ENCODE assay signal across 25 mouse cellular contexts in the genomic region with DNA sequence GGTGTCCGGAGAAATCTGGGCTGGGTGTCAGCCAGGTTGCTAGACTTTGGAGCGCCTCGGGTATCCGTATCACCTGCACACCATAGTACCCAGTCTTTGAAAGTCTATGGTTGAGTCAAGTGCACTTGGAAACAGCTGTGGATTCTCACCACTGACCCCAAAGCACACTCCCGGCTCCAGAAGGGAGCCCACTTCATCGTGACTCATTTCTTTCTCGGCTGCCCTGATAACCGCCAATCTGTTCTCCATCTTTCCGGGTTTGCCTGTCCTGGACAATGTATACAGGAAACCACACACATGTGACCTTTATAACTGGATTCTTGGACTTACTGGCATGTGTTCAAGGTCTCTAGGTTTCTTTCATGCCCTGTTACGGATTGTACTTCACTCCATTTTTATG. TPM values are rescaled to one million over a fixed set of nuclear protein-coding genes. Genes with fewer than 3 reads are reported as not detected.
DNase-seq lines count a peak whose midpoint lies in the region; ATAC-seq and TF ChIP-seq lines count a peak whose summit lies in the region.
"Had no signal": no experiment of that assay in that cellular context is flagged by ENCODE, and none has a peak within 500 bp of the region (broad histone marks: within the 10 kb centered on the region; RNA-seq: fewer than 3 reads in every experiment).

No protein-coding gene starts in this region.

- peak overlapping the region; percentile 44; the same call in 1 of the 2 replicates for H3K27ac ChIP-seq in intestine, embryonic 16.5 days (ENCODE audit: low read length)
- H3K27ac ChIP-seq in intestine, embryonic 15.5 days: no peak overlapping the region
- peak overlapping the region; percentile 93 for H3K27ac ChIP-seq in intestine, postnatal 0 days (ENCODE audit: low read depth, low read length)
- H3K27ac ChIP-seq in liver, embryonic 12.5 days: no peak overlapping the region
- H3K27ac ChIP-seq: embryonic facial prominence, embryonic 10.5 days; embryonic facial prominence, embryonic 12.5 days; forebrain, embryonic 10.5 days; forebrain, embryonic 12.5 days had no signal

- no peak for TF ChIP-seq CTCF in intestine, postnatal 0 days (IDR thresholded peaks at IDR 0.05; ENCODE audit: low read depth)

- ATAC-seq in intestine, embryonic 16.5 days: no peak
- no peak for ATAC-seq in intestine, embryonic 15.5 days
- peak; percentile 13 for ATAC-seq in intestine, postnatal 0 days
- ATAC-seq in liver, embryonic 12.5 days: no peak
- ATAC-seq: activated CD4-positive, CD25-positive, alpha-beta regulatory T cell, adult 4 months; CD4-positive, CD25-positive, alpha-beta regulatory T cell, adult 4 months; forebrain, embryonic 14.5 days; forebrain, embryonic 16.5 days; Patski had no signal

- no peak overlapping the region for H3K4me3 ChIP-seq in intestine, embryonic 16.5 days (ENCODE audit: low read length)
- H3K4me3 ChIP-seq in intestine, embryonic 15.5 days (replicated peaks): no peak overlapping the region
- no peak overlapping the region for H3K4me3 ChIP-seq in intestine, postnatal 0 days (ENCODE audit: low read depth, low read length)
- H3K4me3 ChIP-seq in liver, embryonic 12.5 days: no peak overlapping the region
- H3K4me3 ChIP-seq: embryonic facial prominence, embryonic 10.5 days; embryonic facial prominence, embryonic 12.5 days; forebrain, embryonic 10.5 days; forebrain, embryonic 12.5 days had no signal

- no peak overlapping the region for H3K4me2 ChIP-seq in intestine, embryonic 16.5 days (ENCODE audit: low read depth, low read length)
- no peak overlapping the region for H3K4me2 ChIP-seq in intestine, embryonic 15.5 days (replicated peaks)
- no peak overlapping the region for H3K4me2 ChIP-seq in intestine, postnatal 0 days (replicated peaks; ENCODE audit: low read depth)
- H3K4me2 ChIP-seq in liver, embryonic 12.5 days: no peak overlapping the region
- H3K4me2 ChIP-seq: embryonic facial prominence, embryonic 12.5 days; forebrain, embryonic 12.5 days had no signal

- H3K9me3 ChIP-seq in intestine, embryonic 16.5 days (ENCODE audit: control insufficient read depth, low read length): no peaks in the 10 kb centered on the region
- no peaks in the 10 kb centered on the region for H3K9me3 ChIP-seq in intestine, embryonic 15.5 days
- H3K9me3 ChIP-seq in intestine, postnatal 0 days (ENCODE audit: control insufficient read depth): no peaks in the 10 kb centered on the region
- no peaks in the 10 kb centered on the region for H3K9me3 ChIP-seq in liver, embryonic 12.5 days (replicated peaks)
- H3K9me3 ChIP-seq: embryonic facial prominence, embryonic 10.5 days; embryonic facial prominence, embryonic 12.5 days; forebrain, embryonic 10.5 days; forebrain, embryonic 12.5 days; G1E had no signal

- H3K9ac ChIP-seq in intestine, embryonic 16.5 days (ENCODE audit: low read depth, low read length): no peak overlapping the region
- no peak overlapping the region for H3K9ac ChIP-seq in intestine, embryonic 15.5 days
- H3K9ac ChIP-seq in intestine, postnatal 0 days (ENCODE audit: low read depth, low read length): no peak overlapping the region
- no peak overlapping the region for H3K9ac ChIP-seq in liver, embryonic 12.5 days
- H3K9ac ChIP-seq: embryonic facial prominence, embryonic 12.5 days; forebrain, embryonic 12.5 days had no signal

- peaks cover 23% of the 10 kb centered on the region; the same call in 1 of the 2 replicates for H3K4me1 ChIP-seq in intestine, embryonic 16.5 days (ENCODE audit: control insufficient read depth, insufficient read depth, low read length)
- peaks cover 16% of the 10 kb centered on the region; the same call in 1 of the 2 replicates for H3K4me1 ChIP-seq in intestine, embryonic 15.5 days (replicated peaks)
- H3K4me1 ChIP-seq in intestine, postnatal 0 days (replicated peaks; ENCODE audit: control insufficient read depth, insufficient read depth, low read length): peaks cover 10% of the 10 kb centered on the region
- peaks cover 24% of the 10 kb centered on the region for H3K4me1 ChIP-seq in liver, embryonic 12.5 days
- H3K4me1 ChIP-seq: embryonic facial prominence, embryonic 12.5 days; forebrain, embryonic 12.5 days had no signal

- no peaks in the 10 kb centered on the region for H3K27me3 ChIP-seq in intestine, embryonic 16.5 days (replicated peaks; ENCODE audit: control insufficient read depth, insufficient read depth, low read length)
- H3K27me3 ChIP-seq in intestine, embryonic 15.5 days (replicated peaks): no peaks in the 10 kb centered on the region
- H3K27me3 ChIP-seq in intestine, postnatal 0 days (replicated peaks; ENCODE audit: control insufficient read depth, insufficient read depth, low read length): no peaks in the 10 kb centered on the region
- H3K27me3 ChIP-seq in liver, embryonic 12.5 days (replicated peaks): no peaks in the 10 kb centered on the region
- H3K27me3 ChIP-seq: embryonic facial prominence, embryonic 12.5 days; forebrain, embryonic 12.5 days had no signal

- H3K36me3 ChIP-seq in intestine, embryonic 16.5 days (ENCODE audit: control insufficient read depth, insufficient read depth, low read length): no peaks in the 10 kb centered on the region; the same call in 1 of the 2 replicates
- H3K36me3 ChIP-seq in intestine, embryonic 15.5 days: no peaks in the 10 kb centered on the region
- peaks cover 29% of the 10 kb centered on the region for H3K36me3 ChIP-seq in intestine, postnatal 0 days (ENCODE audit: control insufficient read depth, insufficient read depth)
- 0 out of 2 replicates have a peak, but pooled peaks cover 8% of the 10 kb centered on the region for H3K36me3 ChIP-seq in liver, embryonic 12.5 days
- H3K36me3 ChIP-seq: embryonic facial prominence, embryonic 12.5 days; forebrain, embryonic 12.5 days; G1E had no signal

- DNase-seq in 416B (ENCODE audit: low read depth): peak; percentile 55
- no peak for DNase-seq in layer of hippocampus, postnatal 36 days
- DNase-seq: adrenal gland, adult 8-10 months; adrenal gland, postnatal 14 days; adrenal gland, postnatal 36 days; cerebellum, adult 11-12 months; cerebellum, adult 2 months; cerebellum, adult 9-10 months; cerebellum, postnatal 10 days; cerebellum, postnatal 25 days had no signal

- WGBS in intestine, embryonic 16.5 days: 79% methylated on average over 10 of the region's 10 CpGs
- WGBS in intestine, embryonic 15.5 days: 70% methylated on average over 10 of the region's 10 CpGs
- WGBS in intestine, postnatal 0 days: 58% methylated on average over 10 of the region's 10 CpGs
- 76% methylated on average over 10 of the region's 10 CpGs for WGBS in liver, embryonic 12.5 days (ENCODE audit: insufficient replicate concordance)

RNA-seq across cellular contexts. Expression of a gene that starts 11.8 kb away (rescaled TPM):
- polyA plus RNA-seq in intestine, embryonic 16.5 days (2015; fragmentation: Nextera tagmentation; extraction: Ambion mirVana): 234 and 306 TPM in 2 replicates
- 120 and 142 TPM in 2 replicates for polyA plus RNA-seq in intestine, embryonic 15.5 days (2015; fragmentation: Nextera tagmentation; extraction: Ambion mirVana)
- 362 and 402 TPM in 2 replicates for polyA plus RNA-seq in intestine, postnatal 0 days (2015; fragmentation: Nextera tagmentation; extraction: Ambion mirVana)
- total RNA-seq in layer of hippocampus, postnatal 36 days (2021): not detected
- 28.8 and 33.9 TPM in 2 replicates for polyA plus RNA-seq in liver, embryonic 12.5 days (2016; fragmentation: Nextera tagmentation; extraction: Ambion mirVana)
- total RNA-seq: CH12.LX, G1E had no signal
- polyA plus RNA-seq: activated CD4-positive, CD25-positive, alpha-beta regulatory T cell, adult 4 months; CD4-positive, CD25-positive, alpha-beta regulatory T cell, adult 4 months; cerebellum, adult 2 months; Patski had no signal

RNA-seq across cellular contexts. Expression of a gene that starts 40.6 kb away (rescaled TPM):
- polyA plus RNA-seq in intestine, embryonic 16.5 days (2015; fragmentation: Nextera tagmentation; extraction: Ambion mirVana): 3.5 and 4.2 TPM in 2 replicates
- 6.1 and 6.8 TPM in 2 replicates for polyA plus RNA-seq in intestine, embryonic 15.5 days (2015; fragmentation: Nextera tagmentation; extraction: Ambion mirVana)
- polyA plus RNA-seq in intestine, postnatal 0 days (2015; fragmentation: Nextera tagmentation; extraction: Ambion mirVana): 3.7 and 4.1 TPM in 2 replicates
- 100 to 1,000 TPM; 102 to 105 TPM for total RNA-seq in layer of hippocampus, postnatal 36 days (2021)
- 0.13 and 0.25 TPM in 2 replicates for polyA plus RNA-seq in liver, embryonic 12.5 days (2016; fragmentation: Nextera tagmentation; extraction: Ambion mirVana)
- polyA plus RNA-seq: G1E had no signal

RNA-seq across cellular contexts. Expression of a gene that starts 44.1 kb away (rescaled TPM):
- 325 and 488 TPM in 2 replicates for polyA plus RNA-seq in intestine, embryonic 16.5 days (2015; fragmentation: Nextera tagmentation; extraction: Ambion mirVana)
- 176 and 204 TPM in 2 replicates for polyA plus RNA-seq in intestine, embryonic 15.5 days (2015; fragmentation: Nextera tagmentation; extraction: Ambion mirVana)
- 1,614 and 1,691 TPM in 2 replicates for polyA plus RNA-seq in intestine, postnatal 0 days (2015; fragmentation: Nextera tagmentation; extraction: Ambion mirVana)
- 100 to 1,000 TPM in 1 of 2 experiments, 10 to 100 TPM in 1; 94.3 to 106 TPM for total RNA-seq in layer of hippocampus, postnatal 36 days (2021)
- polyA plus RNA-seq in liver, embryonic 12.5 days (2016; fragmentation: Nextera tagmentation; extraction: Ambion mirVana): 57.5 and 59.3 TPM in 2 replicates

Comparison
In these comparisons a context has a peak if more than half of its experiments do, and no peak if none do; other contexts are left out.
1. H3K27ac ChIP-seq: peak in intestine, embryonic 16.5 days (single experiment) and intestine, postnatal 0 days (single experiment); none in intestine, embryonic 15.5 days (single experiment) and liver, embryonic 12.5 days (single experiment).